Mouse (Mus musculus) liver, embryonic 11.5 days (tissue): ENCODE measurements around the gene Ccr10. TPM values are rescaled to one million over a fixed set of nuclear protein-coding genes. Genes with fewer than 3 reads are reported as not detected.

Experiments
- ATAC-seq: fragments of 200-750 bp; cut with Nextera tagmentation; replicated peaks from 2 replicates; pipeline ENCODE4 v1.8.0; 2017; ENCODE audit warnings: moderate number of reproducible peaks, mild to moderate bottlenecking, moderate TSS enrichment, moderate library complexity; ENCODE audit not compliant: low FRiP score
- DNase-seq: peaks from one replicate; pipeline ENCODE4 v3.0.0-alpha.2; 2017; ENCODE audit warnings: low spot score
- H3K27ac ChIP-seq: fragments of 300-500 bp; sonication (generic); 2 replicates; pipeline ENCODE4 v1.5.1; 2014; ENCODE audit warnings: mild to moderate bottlenecking, low read depth, low read length, control low read depth
- H3K27me3 ChIP-seq: fragments of 300-500 bp; sonication (generic); replicated peaks from 2 replicates; pipeline ENCODE4 v1.6.1; 2014; ENCODE audit warnings: low read length, mixed read lengths; ENCODE audit not compliant: control insufficient read depth, insufficient read depth
- H3K36me3 ChIP-seq: fragments of 300-500 bp; sonication (generic); 2 replicates; pipeline ENCODE4 v1.6.1; 2014; ENCODE audit warnings: mild to moderate bottlenecking, low read length, moderate library complexity, mixed read lengths; ENCODE audit not compliant: control insufficient read depth, insufficient read depth
- H3K4me1 ChIP-seq: fragments of 300-500 bp; sonication (generic); replicated peaks from 2 replicates; pipeline ENCODE4 v1.6.1; 2014; ENCODE audit warnings: low read length, mixed read lengths; ENCODE audit not compliant: control insufficient read depth, insufficient read depth
- H3K4me2 ChIP-seq: fragments of 300-500 bp; sonication (generic); 2 replicates; pipeline ENCODE4 v1.6.1; 2014; ENCODE audit warnings: mild to moderate bottlenecking, control low read depth, moderate library complexity
- H3K4me3 ChIP-seq: fragments of 300-500 bp; sonication (generic); 2 replicates; pipeline ENCODE4 v1.5.1; 2014; ENCODE audit warnings: low read depth, low read length, control low read depth
- H3K9ac ChIP-seq: fragments of 300-500 bp; sonication (generic); 2 replicates; pipeline ENCODE4 v1.6.1; 2014; ENCODE audit warnings: low read depth, low read length, control low read depth
- H3K9me3 ChIP-seq: fragments of 300-500 bp; sonication (generic); 2 replicates; pipeline ENCODE4 v1.6.1; 2016; ENCODE audit warnings: low read length, inconsistent platforms, mixed read lengths; ENCODE audit not compliant: control insufficient read depth
- WGBS: fragments of 180-500 bp; shearing (Covaris S2); extraction: QIAGEN DNeasy Blood & Tissue Kit; methylation state at CpG from one replicate; pipeline ENCODE4 v1.1.7; 2014; 5-methylcytosine and 5-hydroxymethylcytosine counted together
- polyA plus RNA-seq: library from polyadenylated mRNA; unstranded; fragments of >200 nt; fragmentation: Nextera tagmentation; extraction: Ambion mirVana; gene quantifications from 2 replicates; pipeline ENCODE4 v1.2.1, GENCODE M21; 2014

Ccr10 gene
- polyA plus RNA-seq, 1 experiment from 2014 or later = 0.10 TPM

GRCm38 (mm10) chr11:101184984-101185383 is 9.7 kb upstream of the Ccr10 start:
- Histone ChIP-seq H3K36me3 (no peaks in the 10 kb centered on the region; the same call in 1 of the 2 replicates), H3K4me1 (peaks cover 14% of the 10 kb centered on the region), H3K27me3 (peaks cover 14% of the 10 kb centered on the region), H3K9ac (no peak overlapping the region), H3K9me3 (no peaks in the 10 kb centered on the region), H3K4me2 (no peak overlapping the region), H3K27ac (no peak overlapping the region), H3K4me3 (no peak overlapping the region)
- DNase-seq (no peak), ATAC-seq (no peak)
- 85% methylated on average over 12 of the region's 12 CpGs for WGBS

GRCm38 (mm10) chr11:101182771-101183517 is 7.7 kb upstream of the Ccr10 start:
- no peaks in the 10 kb centered on the region; the same call in 1 of the 2 replicates for H3K36me3 ChIP-seq
- H3K4me3 ChIP-seq = no peak overlapping the region
- H3K27me3 ChIP-seq = peaks cover 24% of the 10 kb centered on the region
- H3K4me2 ChIP-seq = no peak overlapping the region
- no peak overlapping the region for H3K27ac ChIP-seq
- DNase-seq = no peak
- 80% methylated on average over 14 of the region's 14 CpGs for WGBS
- no peak overlapping the region for H3K9ac ChIP-seq
- H3K9me3 ChIP-seq = no peaks in the 10 kb centered on the region
- ATAC-seq = no peak
- H3K4me1 ChIP-seq = no peaks in the 10 kb centered on the region

GRCm38 (mm10) chr11:101181961-101182360 is 6.7 kb upstream of the Ccr10 start:
- H3K36me3 ChIP-seq = no peaks in the 10 kb centered on the region; the same call in 1 of the 2 replicates
- H3K27ac ChIP-seq = no peak overlapping the region
- no peak overlapping the region for H3K9ac ChIP-seq
- 88% methylated on average over 11 of the region's 11 CpGs for WGBS
- no peaks in the 10 kb centered on the region for H3K9me3 ChIP-seq
- DNase-seq (no peak), ATAC-seq (no peak)
- H3K4me1 ChIP-seq = no peaks in the 10 kb centered on the region
- no peak overlapping the region for H3K4me3 ChIP-seq
- no peak overlapping the region for H3K4me2 ChIP-seq
- H3K27me3 ChIP-seq = peaks cover 33% of the 10 kb centered on the region

- no peak for ATAC-seq
Measured at GRCm38 (mm10) chr11:101180846-101181740, 5.8 kb upstream of the Ccr10 start.

GRCm38 (mm10) chr11:101180261-101180660 is 5.0 kb upstream of the Ccr10 start:
- H3K4me3 ChIP-seq = no peak overlapping the region
- H3K9me3 ChIP-seq = no peaks in the 10 kb centered on the region
- H3K27me3 ChIP-seq = peaks cover 50% of the 10 kb centered on the region
- H3K27ac ChIP-seq = no peak overlapping the region
- DNase-seq (no peak), ATAC-seq (no peak)
- H3K4me2 ChIP-seq = no peak overlapping the region
- H3K4me1 ChIP-seq = peaks cover 4% of the 10 kb centered on the region; the same call in 1 of the 2 replicates
- 70% methylated on average over 17 of the region's 17 CpGs for WGBS
- H3K9ac ChIP-seq = no peak overlapping the region
- no peaks in the 10 kb centered on the region for H3K36me3 ChIP-seq

More at GRCm38 (mm10) chr11:101180846-101181740, 5.8 kb upstream of the Ccr10 start:
- peaks cover 42% of the 10 kb centered on the region for H3K27me3 ChIP-seq
- no peaks in the 10 kb centered on the region for H3K9me3 ChIP-seq
- no peak overlapping the region for H3K27ac ChIP-seq
- peaks cover 4% of the 10 kb centered on the region; the same call in 1 of the 2 replicates for H3K4me1 ChIP-seq
- no peak overlapping the region for H3K4me3 ChIP-seq
- no peak overlapping the region for H3K4me2 ChIP-seq
- WGBS = 33% methylated on average over 10 of the region's 10 CpGs
- no peaks in the 10 kb centered on the region for H3K36me3 ChIP-seq
- H3K9ac ChIP-seq = no peak overlapping the region
- DNase-seq = no peak

GRCm38 (mm10) chr11:101179306-101179705 is 4.1 kb upstream of the Ccr10 start:
- no peaks in the 10 kb centered on the region for H3K36me3 ChIP-seq
- H3K27ac ChIP-seq = no peak overlapping the region
- no peak overlapping the region for H3K4me2 ChIP-seq
- H3K4me3 ChIP-seq = no peak overlapping the region
- H3K27me3 ChIP-seq = peaks cover 60% of the 10 kb centered on the region
- ATAC-seq (no peak), DNase-seq (no peak)
- no peak overlapping the region for H3K9ac ChIP-seq
- no peaks in the 10 kb centered on the region for H3K9me3 ChIP-seq
- WGBS = 83% methylated on average over 15 of the region's 15 CpGs
- peaks cover 6% of the 10 kb centered on the region for H3K4me1 ChIP-seq

GRCm38 (mm10) chr11:101178061-101179058 is 3.1 kb upstream of the Ccr10 start:
- ATAC-seq (no peak), DNase-seq (no peak)
- peaks cover 66% of the 10 kb centered on the region for H3K27me3 ChIP-seq
- 59% methylated on average over 36 of the region's 36 CpGs for WGBS
- H3K36me3 ChIP-seq = no peaks in the 10 kb centered on the region
- no peak overlapping the region for H3K9ac ChIP-seq
- H3K9me3 ChIP-seq = no peaks in the 10 kb centered on the region
- no peak overlapping the region for H3K4me3 ChIP-seq
- peaks cover 15% of the 10 kb centered on the region for H3K4me1 ChIP-seq
- no peak overlapping the region for H3K4me2 ChIP-seq
- no peak overlapping the region for H3K27ac ChIP-seq
